Mouse (Mus musculus) liver, embryonic 14.5 days (tissue): Measurements from ENCODE around the gene Vapb. TPM values are rescaled to one million over a fixed set of nuclear protein-coding genes. Genes with fewer than 3 reads are reported as not detected.

Experiments used
- ATAC-seq: fragments of 200-750 bp; cut with Nextera tagmentation; 2 replicates; pipeline ENCODE4 v1.8.0; 2017; ENCODE audit warnings: moderate number of reproducible peaks, mild to moderate bottlenecking, moderate library complexity; ENCODE audit not compliant: insufficient read depth
- DNase-seq, 3 experiments: peaks; one replicate each; pipeline ENCODE4 v3.0.0-alpha.2; 2012 to 2013; ENCODE audit warnings: low read depth in 3 of 3, low spot score in 3 of 3
- H3K27ac ChIP-seq: fragments of 300-500 bp; sonication (generic); 2 replicates; pipeline ENCODE4 v1.5.1; 2014; ENCODE audit warnings: moderate library complexity, mild to moderate bottlenecking, control low read depth, inconsistent platforms
- H3K27me3 ChIP-seq: fragments of 300-500 bp; sonication (generic); 2 replicates; pipeline ENCODE4 v1.6.1; 2014; ENCODE audit warnings: mild to moderate bottlenecking, low read length, moderate library complexity; ENCODE audit not compliant: control insufficient read depth, insufficient read depth
- H3K36me3 ChIP-seq: fragments of 300-500 bp; sonication (generic); replicated peaks from 2 replicates; pipeline ENCODE4 v1.6.1; 2014; ENCODE audit warnings: low read depth; ENCODE audit not compliant: control insufficient read depth, insufficient read depth
- H3K4me1 ChIP-seq, 2 experiments: fragments of 200-500 bp in 1 of 2; fragments of 300-500 bp in 1 of 2; sonication (generic) in 1 of 2; replicated peaks; 2 replicates each; pipeline ENCODE4 v1.6.1; 2012 to 2014; ENCODE audit warnings: antibody characterized with exemption in 1 of 2, inconsistent platforms in 1 of 2, low read length in 1 of 2; ENCODE audit not compliant: control insufficient read depth in 2 of 2, insufficient read depth in 2 of 2
- H3K4me2 ChIP-seq: fragments of 300-500 bp; sonication (generic); 2 replicates; pipeline ENCODE4 v1.6.1; 2014; ENCODE audit warnings: low read depth, mild to moderate bottlenecking, control low read depth, moderate library complexity
- H3K4me3 ChIP-seq, 2 experiments: fragments of 200-500 bp in 1 of 2; fragments of 300-500 bp in 1 of 2; sonication (generic) in 1 of 2; 2 replicates each; pipeline ENCODE4 v1.5.1; 2012 to 2014; ENCODE audit warnings: low read depth in 2 of 2, low read length in 2 of 2, mild to moderate bottlenecking in 2 of 2, control low read depth in 1 of 2, inconsistent platforms in 1 of 2, moderate library complexity in 1 of 2; ENCODE audit not compliant: insufficient read depth in 1 of 2
- H3K9ac ChIP-seq: fragments of 300-500 bp; sonication (generic); replicated peaks from 2 replicates; pipeline ENCODE4 v1.6.1; 2014; ENCODE audit warnings: mild to moderate bottlenecking, control low read depth, moderate library complexity
- H3K9me3 ChIP-seq: fragments of 300-500 bp; sonication (generic); 2 replicates; pipeline ENCODE4 v1.6.1; 2016; ENCODE audit warnings: low read length, mixed read lengths; ENCODE audit not compliant: control insufficient read depth
- CTCF ChIP-seq: IDR thresholded peaks from 2 replicates; pipeline ENCODE4 v1.5.1; 2016; ENCODE audit warnings: antibody characterized with exemption, low read depth, control low read depth
- EP300 ChIP-seq: IDR thresholded peaks from 2 replicates; pipeline ENCODE4 v1.6.1; 2016; ENCODE audit warnings: antibody characterized with exemption, low read depth
- WGBS: fragments of 180-500 bp; shearing (Covaris S2); extraction: QIAGEN DNeasy Blood & Tissue Kit; methylation state at CpG from one replicate; pipeline ENCODE4 v1.1.7; 2014; ENCODE audit not compliant: insufficient replicate concordance; 5-methylcytosine and 5-hydroxymethylcytosine counted together
- polyA plus RNA-seq, 2 experiments: library from polyadenylated mRNA; depleted of rRNA in 1 of 2; stranded (reverse) in 1 of 2; unstranded in 1 of 2; fragments of >200 nt; fragmentation: Nextera tagmentation in 1 of 2; extraction: Ambion mirVana in 1 of 2; gene quantifications; 2 replicates each; pipeline versions ENCODE4 v1.2.1 to v1.2.3; 2012 to 2014

Vapb gene
- polyA plus RNA-seq, 2 experiments: 5.8 to 8.3 TPM

DNA sequence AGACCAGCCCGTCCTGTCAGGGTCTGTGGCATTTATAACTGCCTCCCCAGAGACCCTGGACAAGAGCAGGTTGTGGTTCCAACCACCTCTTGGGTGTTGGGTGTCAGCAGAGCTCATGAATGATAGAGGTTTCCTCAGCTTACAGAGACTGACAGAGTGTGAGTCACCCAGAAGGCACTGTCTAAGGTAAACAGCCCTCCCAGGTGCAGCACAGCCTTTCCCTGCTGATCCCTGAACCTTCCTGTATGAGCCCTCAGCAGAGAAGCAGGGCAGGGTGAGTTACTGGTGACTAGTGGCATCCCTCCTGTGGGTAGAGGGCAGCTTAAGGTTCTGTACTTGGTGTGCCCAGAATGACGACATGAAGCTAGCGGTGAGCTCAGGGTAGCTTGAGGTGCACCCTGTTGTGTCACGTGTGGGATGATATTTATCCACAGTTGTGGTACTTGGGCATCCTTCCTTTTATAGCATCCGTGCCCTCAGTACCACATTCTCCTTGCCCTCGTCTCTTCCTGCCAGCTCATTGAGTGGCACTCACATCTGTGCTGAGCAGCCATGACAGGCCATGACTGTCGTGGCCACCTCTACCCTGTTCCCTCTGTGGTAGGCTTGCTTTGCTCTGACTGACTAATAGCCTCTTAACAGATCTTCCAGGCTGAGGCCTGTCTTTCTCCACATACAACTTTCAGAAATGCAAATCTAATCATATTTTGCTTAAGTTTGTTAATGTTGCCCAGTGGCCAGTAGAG, 6.9 kb downstream of the Vapb start:
- 68% methylated on average over 7 of the region's 7 CpGs for WGBS
- TF ChIP-seq CTCF (no peak), EP300 (no peak)
- DNase-seq (no peak), ATAC-seq (no peak)
- Histone ChIP-seq H3K4me1 (peaks cover 0 to 10% of the 10 kb centered on the region in 2 experiments; a peak in 2 of 4 replicates), H3K27me3 (no peaks in the 10 kb centered on the region), H3K4me3 (no peak overlapping the region), H3K27ac (no peak overlapping the region), H3K4me2 (no peak overlapping the region), H3K36me3 (no peaks in the 10 kb centered on the region), H3K9ac (no peak overlapping the region), H3K9me3 (no peaks in the 10 kb centered on the region)

DNA sequence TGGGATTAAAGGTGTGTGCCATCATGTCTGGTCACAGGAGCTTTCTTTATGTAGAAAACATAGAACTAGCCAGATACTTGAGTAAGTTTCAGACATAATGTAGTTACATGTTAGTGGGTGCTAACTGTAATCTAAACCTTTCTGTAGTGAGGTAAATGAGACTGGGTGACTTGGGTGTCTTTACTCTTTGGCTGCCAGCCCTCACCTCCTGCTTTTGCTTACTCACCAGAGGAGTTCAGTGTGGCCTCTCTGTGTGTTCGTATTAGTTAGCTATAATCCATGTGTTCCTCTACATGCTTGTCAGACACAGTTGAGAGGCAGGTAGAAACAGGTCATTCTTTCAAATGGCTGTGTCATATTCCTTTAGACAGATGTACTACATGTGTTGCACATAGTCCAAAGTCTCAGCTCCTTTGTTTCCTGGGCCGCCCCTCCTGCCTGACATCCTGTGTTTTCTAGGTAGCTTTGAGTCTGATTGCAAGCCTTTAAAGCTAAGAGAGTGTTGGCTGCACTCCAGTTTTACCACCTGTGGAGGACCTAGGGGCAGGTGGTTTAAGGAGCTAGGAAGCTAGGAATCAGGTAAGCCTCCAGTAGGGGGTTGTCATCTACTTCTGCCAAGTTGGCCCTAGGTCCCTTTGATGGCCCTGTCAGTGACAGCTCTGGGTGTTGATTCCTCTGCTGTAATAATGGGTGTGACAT, 11.8 kb downstream of the Vapb start:
- no peak for TF ChIP-seq EP300
- no peak for TF ChIP-seq CTCF
- ATAC-seq (no peak), DNase-seq (no peak)
- Histone ChIP-seq H3K9me3 (no peaks in the 10 kb centered on the region), H3K36me3 (no peaks in the 10 kb centered on the region), H3K4me3 (no peak overlapping the region), H3K4me1 (no peaks in the 10 kb centered on the region; a peak in 1 of 4 replicates), H3K27ac (no peak overlapping the region), H3K4me2 (no peak overlapping the region), H3K27me3 (no peaks in the 10 kb centered on the region), H3K9ac (no peak overlapping the region)
- 70% methylated on average over 2 of the region's 2 CpGs for WGBS

DNA sequence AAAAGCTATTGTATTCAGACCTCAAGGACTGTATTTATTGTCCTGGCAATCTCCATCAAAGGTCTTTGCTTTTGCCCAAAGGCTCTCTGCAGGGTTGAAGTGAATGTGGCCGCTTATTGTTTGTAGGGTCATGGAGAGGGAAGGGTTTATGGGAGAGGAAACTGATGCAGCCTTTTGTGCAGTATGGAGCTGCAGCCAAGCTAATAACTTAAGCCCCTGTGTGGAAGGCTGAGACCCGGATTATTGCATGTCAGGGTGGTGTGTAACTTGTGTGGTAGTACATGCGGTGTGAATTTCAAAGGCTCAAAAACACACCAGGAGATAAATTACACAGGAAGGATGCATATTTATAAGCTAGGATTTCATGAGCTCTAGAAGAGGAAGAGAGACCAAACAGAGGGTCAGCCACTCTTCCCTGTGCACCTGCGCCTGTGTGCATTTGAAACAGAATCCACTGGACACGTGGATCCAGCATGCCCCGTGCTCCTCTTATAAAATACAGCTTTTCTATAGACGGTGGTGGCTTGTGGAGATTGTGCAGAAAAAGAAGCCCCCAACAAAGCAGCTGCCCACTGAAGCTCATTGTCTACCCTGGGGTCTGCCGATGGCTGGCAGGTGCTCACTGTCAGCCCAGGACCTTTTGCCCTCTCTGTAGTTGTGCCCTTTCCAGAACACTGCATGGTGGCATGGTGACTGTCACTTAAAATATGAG, 18.3 kb downstream of the Vapb start:
- no peak for DNase-seq
- Histone ChIP-seq H3K4me2 (no peak overlapping the region), H3K4me3 (no peak overlapping the region), H3K36me3 (no peaks in the 10 kb centered on the region), H3K27ac (no peak overlapping the region), H3K9me3 (no peaks in the 10 kb centered on the region), H3K27me3 (no peaks in the 10 kb centered on the region), H3K9ac (no peak overlapping the region), H3K4me1 (peaks cover 0 to 2% of the 10 kb centered on the region in 2 experiments; a peak in 1 of 4 replicates)
- no peak for ATAC-seq
- WGBS: 69% methylated on average over 8 of the region's 8 CpGs
- TF ChIP-seq EP300 (no peak), CTCF (no peak)

DNA sequence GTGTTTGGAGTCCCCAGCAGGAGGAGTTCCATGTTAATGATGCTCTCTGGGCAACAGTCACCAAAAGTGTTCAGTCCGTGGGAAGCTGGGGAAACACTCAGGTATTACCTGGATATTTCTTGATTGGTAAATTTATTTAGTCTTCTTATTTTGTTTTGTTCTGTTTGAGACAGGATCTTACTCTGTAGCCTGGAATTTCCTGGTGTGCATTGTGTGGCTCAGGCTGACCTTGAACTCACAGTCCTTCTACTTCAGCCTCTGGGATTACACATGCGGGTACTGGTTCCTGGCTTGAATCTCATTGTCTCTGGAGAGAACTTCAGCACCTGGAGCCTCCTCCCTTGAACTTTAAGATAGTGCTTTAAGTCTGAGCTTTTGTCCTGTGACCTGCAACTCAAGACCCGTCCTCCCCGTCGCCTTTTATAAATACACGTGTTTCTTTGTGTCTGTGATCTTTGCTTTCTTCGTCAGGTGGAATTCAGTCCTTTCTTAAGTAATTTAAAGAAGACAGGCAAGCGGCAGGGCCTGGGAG, 20.4 kb downstream of the Vapb start:
- DNase-seq: no peak
- no peak overlapping the region for H3K4me3 ChIP-seq
- no peak overlapping the region for H3K4me2 ChIP-seq
- H3K27me3 ChIP-seq: no peaks in the 10 kb centered on the region
- no peak for ATAC-seq
- no peaks in the 10 kb centered on the region for H3K9me3 ChIP-seq
- H3K9ac ChIP-seq: no peak overlapping the region
- peaks cover 0 to 2% of the 10 kb centered on the region in 2 experiments; a peak in 1 of 4 replicates for H3K4me1 ChIP-seq
- H3K27ac ChIP-seq: no peak overlapping the region
- WGBS: 71% methylated on average over 8 of the region's 8 CpGs
- no peaks in the 10 kb centered on the region for H3K36me3 ChIP-seq
- no peak for TF ChIP-seq EP300
- TF ChIP-seq CTCF: no peak
